Mouse (Mus musculus): Measurements from ENCODE around the gene Olfr91.
"Not testable (repeated sequence)": the region's sequence is repeated elsewhere in the genome, so short reads cannot be mapped to it uniquely, and the experiment has no call there.

Olfr91 gene

GRCm38 (mm10) chr17:37098178-37098577, at the start of gene Olfr91:
Olfr91 (minus strand) TSS chr17:37098278.
- DNase-seq (ENCODE audit: low spot score): no peak

GRCm38 (mm10) chr17:37131366-37131765, 33.3 kb upstream of the Olfr91 start:
- not testable (repeated sequence) for DNase-seq (ENCODE audit: low spot score)

- DNase-seq (ENCODE audit: low spot score): no peak
Observed at GRCm38 (mm10) chr17:37119988-37120387, 21.9 kb upstream of the Olfr91 start, which contains the start of gene Olfr92. Olfr92 (minus strand) TSS chr17:37120088.

GRCm38 (mm10) chr17:37093289-37093688, 4.8 kb downstream of the Olfr91 start:
- no peak for DNase-seq (ENCODE audit: low spot score)

GRCm38 (mm10) chr17:37092198-37092597, 5.9 kb downstream of the Olfr91 start:
- DNase-seq (ENCODE audit: low spot score): no peak

- DNase-seq (ENCODE audit: low spot score): no peak
Observed at GRCm38 (mm10) chr17:37088399-37088798, 9.7 kb downstream of the Olfr91 start, which contains the start of gene Olfr90. Olfr90 (minus strand) TSS chr17:37088499.

- no peak for DNase-seq (ENCODE audit: low spot score)
Observed at GRCm38 (mm10) chr17:37085545-37085944, 12.5 kb downstream of the Olfr91 start.

GRCm38 (mm10) chr17:37084632-37085031, 13.4 kb downstream of the Olfr91 start:
- DNase-seq (ENCODE audit: low spot score): no peak

GRCm38 (mm10) chr17:37083327-37083726, 14.8 kb downstream of the Olfr91 start:
- peak; percentile 41 for DNase-seq (ENCODE audit: low spot score)

- peak; percentile 10 for DNase-seq (ENCODE audit: low spot score)
Observed at GRCm38 (mm10) chr17:37081659-37082058, 16.4 kb downstream of the Olfr91 start.

GRCm38 (mm10) chr17:37080119-37080518, 18.0 kb downstream of the Olfr91 start:
- DNase-seq (ENCODE audit: low spot score): no peak

- DNase-seq (ENCODE audit: low spot score): no peak
Observed at GRCm38 (mm10) chr17:37078990-37079389, 19.1 kb downstream of the Olfr91 start.

GRCm38 (mm10) chr17:37078193-37078592, 19.9 kb downstream of the Olfr91 start:
- no peak for DNase-seq (ENCODE audit: low spot score)

GRCm38 (mm10) chr17:37075766-37076165, 22.3 kb downstream of the Olfr91 start:
- DNase-seq (ENCODE audit: low spot score): no peak

GRCm38 (mm10) chr17:37075181-37075580, 22.9 kb downstream of the Olfr91 start:
- no peak for DNase-seq (ENCODE audit: low spot score)

GRCm38 (mm10) chr17:37072730-37073276, 25.3 kb downstream of the Olfr91 start:
- DNase-seq (ENCODE audit: low spot score): peak; percentile 5

GRCm38 (mm10) chr17:37072080-37072729, 25.9 kb downstream of the Olfr91 start:
- DNase-seq (ENCODE audit: low spot score): no peak

- no peak for DNase-seq (ENCODE audit: low spot score)
Observed at GRCm38 (mm10) chr17:37070121-37070520, 28.0 kb downstream of the Olfr91 start.

- no peak for DNase-seq (ENCODE audit: low spot score)
Observed at GRCm38 (mm10) chr17:37067861-37068260, 30.2 kb downstream of the Olfr91 start.

GRCm38 (mm10) chr17:37065993-37066392, 32.1 kb downstream of the Olfr91 start:
- DNase-seq (ENCODE audit: low spot score): no peak

GRCm38 (mm10) chr17:37063686-37064495, 34.2 kb downstream of the Olfr91 start:
- no peak for DNase-seq (ENCODE audit: low spot score)

- no peak for DNase-seq (ENCODE audit: low spot score)
Observed at GRCm38 (mm10) chr17:37063063-37063462, 35.0 kb downstream of the Olfr91 start.

GRCm38 (mm10) chr17:37062101-37062641, 35.9 kb downstream of the Olfr91 start:
- peak; percentile 64 for DNase-seq (ENCODE audit: low spot score)

Data from layer of hippocampus, adult 11-12 months (tissue).